Comparison of ENCODE assay signal across 9 mouse cellular contexts in genomic region chr11:50229252-50229910, GRCm38 (mm10). TPM values are rescaled to one million over a fixed set of nuclear protein-coding genes. Genes with fewer than 3 reads are reported as not detected.
DNase-seq lines count a peak whose midpoint lies in the region; ATAC-seq and TF ChIP-seq lines count a peak whose summit lies in the region.
"Had no signal": no experiment of that assay in that cellular context is flagged by ENCODE, and none has a peak within 500 bp of the region (broad histone marks: within the 10 kb centered on the region; RNA-seq: fewer than 3 reads in every experiment).

No protein-coding gene starts in this region.

- no peak for TF ChIP-seq CTCF in brain, embryonic 14.5 days (IDR thresholded peaks at IDR 0.05; ENCODE audit: borderline replicate concordance, extremely low read depth, insufficient read depth, insufficient read length)

- TF ChIP-seq POLR2A in brain, embryonic 14.5 days (IDR thresholded peaks at IDR 0.05; ENCODE audit: borderline replicate concordance, extremely low read depth, insufficient read depth, insufficient read length, poor library complexity, severe bottlenecking) = no peak

- DNase-seq in kidney, adult 8-10 months = no peak
- peak; percentile 39 for DNase-seq in brain, embryonic 14.5 days (ENCODE audit: low read depth)
- DNase-seq in cerebellum, postnatal 14 days = peak; percentile 95 to 97
- DNase-seq in thymus, postnatal 14 days = no peak
- DNase-seq: layer of hippocampus, adult 9-11 months had no signal

- H3K27ac ChIP-seq in kidney, embryonic 16.5 days (ENCODE audit: low read length) = no peak overlapping the region
- H3K27ac ChIP-seq: stomach, embryonic 15.5 days had no signal

- H3K36me3 ChIP-seq in kidney, embryonic 16.5 days (ENCODE audit: insufficient read depth, low read length) = peaks cover 28% of the 10 kb centered on the region
- peaks cover 69% of the 10 kb centered on the region for H3K36me3 ChIP-seq in megakaryocyte, embryonic 14.5 days (replicated peaks; ENCODE audit: low read length)

- H3K9ac ChIP-seq in kidney, embryonic 16.5 days (replicated peaks; ENCODE audit: low read length) = peak overlapping the region; percentile 51; the same call in 1 of the 2 replicates
- H3K9ac ChIP-seq: stomach, embryonic 15.5 days had no signal

- H3K4me3 ChIP-seq in kidney, embryonic 16.5 days (ENCODE audit: low read length) = no peak overlapping the region
- peak overlapping the region; percentile 18 for H3K4me3 ChIP-seq in megakaryocyte, embryonic 14.5 days (replicated peaks)
- H3K4me3 ChIP-seq: stomach, embryonic 15.5 days had no signal

- no peaks in the 10 kb centered on the region for H3K27me3 ChIP-seq in kidney, embryonic 16.5 days (ENCODE audit: insufficient read depth, low read length)
- no peaks in the 10 kb centered on the region for H3K27me3 ChIP-seq in megakaryocyte, embryonic 14.5 days (replicated peaks)
- H3K27me3 ChIP-seq: stomach, embryonic 15.5 days had no signal

- peaks cover 48% of the 10 kb centered on the region for H3K4me1 ChIP-seq in kidney, embryonic 16.5 days (ENCODE audit: insufficient read depth, low read length)
- H3K4me1 ChIP-seq in megakaryocyte, embryonic 14.5 days = peaks cover 73% of the 10 kb centered on the region

- 40% methylated on average over 7 of the region's 7 CpGs for WGBS in kidney, embryonic 16.5 days

- H3K9me3 ChIP-seq in kidney, embryonic 16.5 days (ENCODE audit: low read length) = no peaks in the 10 kb centered on the region
- H3K9me3 ChIP-seq in megakaryocyte, embryonic 14.5 days = no peaks in the 10 kb centered on the region
- H3K9me3 ChIP-seq: stomach, embryonic 15.5 days had no signal

- no peak overlapping the region for H3K4me2 ChIP-seq in kidney, embryonic 16.5 days (replicated peaks; ENCODE audit: low read depth, low read length)

- ATAC-seq in kidney, embryonic 16.5 days (ENCODE audit: low FRiP score, low TSS enrichment) = no peak
- ATAC-seq in megakaryocyte progenitor cell, adult 5-6 weeks (replicated peaks; ENCODE audit: poor library complexity) = no peak

RNA-seq across cellular contexts. Expression of gene Ltc4s, which starts 9.0 kb away (rescaled TPM):
- 2.5 and 2.8 TPM in 2 replicates for polyA plus RNA-seq in kidney, embryonic 16.5 days (2015; fragmentation: Nextera tagmentation; extraction: Ambion mirVana)
- polyA plus RNA-seq in brain, embryonic 14.5 days (2012; rRNA removed) = 3.5 and 4.5 TPM in 2 replicates
- 10.5 and 22.9 TPM in 2 replicates for polyA plus RNA-seq in megakaryocyte, embryonic 14.5 days (2012; ENCODE audit: insufficient read depth, low replicate concordance)
- total RNA-seq in megakaryocyte progenitor cell, adult 5-6 weeks (2015) = 0.74 and 1.1 TPM in 2 replicates
- total RNA-seq in megakaryocyte progenitor cell, adult 5-6 weeks (2017) = 1.4 TPM in 1 of 2 replicates, not detected in the other

RNA-seq across cellular contexts. Expression of gene Mgat4b, which starts 18.7 kb away (rescaled TPM):
- polyA plus RNA-seq in kidney, embryonic 16.5 days (2015; fragmentation: Nextera tagmentation; extraction: Ambion mirVana) = 9.8 and 11.9 TPM in 2 replicates
- polyA plus RNA-seq in brain, embryonic 14.5 days (2012; rRNA removed) = 78.9 and 97.1 TPM in 2 replicates
- 119 and 130 TPM in 2 replicates for polyA plus RNA-seq in megakaryocyte, embryonic 14.5 days (2012; ENCODE audit: insufficient read depth, low replicate concordance)
- 17.4 and 18.9 TPM in 2 replicates for total RNA-seq in megakaryocyte progenitor cell, adult 5-6 weeks (2015)
- 10.8 and 16.2 TPM in 2 replicates for total RNA-seq in megakaryocyte progenitor cell, adult 5-6 weeks (2017)

RNA-seq across cellular contexts. Expression of gene Sqstm1, which starts 18.8 kb away (rescaled TPM):
- polyA plus RNA-seq in kidney, embryonic 16.5 days (2015; fragmentation: Nextera tagmentation; extraction: Ambion mirVana) = 298 and 338 TPM in 2 replicates
- polyA plus RNA-seq in brain, embryonic 14.5 days (2012; rRNA removed) = 171 and 203 TPM in 2 replicates
- 154 and 155 TPM in 2 replicates for polyA plus RNA-seq in megakaryocyte, embryonic 14.5 days (2012; ENCODE audit: insufficient read depth, low replicate concordance)
- 42.7 and 49.3 TPM in 2 replicates for total RNA-seq in megakaryocyte progenitor cell, adult 5-6 weeks (2015)
- 207 and 220 TPM in 2 replicates for total RNA-seq in megakaryocyte progenitor cell, adult 5-6 weeks (2017)

RNA-seq across cellular contexts. Expression of gene Mrnip, which starts 55.1 kb away (rescaled TPM):
- polyA plus RNA-seq in kidney, embryonic 16.5 days (2015; fragmentation: Nextera tagmentation; extraction: Ambion mirVana) = 21.7 and 23.2 TPM in 2 replicates
- 33.1 and 35.9 TPM in 2 replicates for polyA plus RNA-seq in brain, embryonic 14.5 days (2012; rRNA removed)
- 3.7 TPM in 1 of 2 replicates, not detected in the other for polyA plus RNA-seq in megakaryocyte, embryonic 14.5 days (2012; ENCODE audit: insufficient read depth, low replicate concordance)
- 18.8 and 20.0 TPM in 2 replicates for total RNA-seq in megakaryocyte progenitor cell, adult 5-6 weeks (2015)
- total RNA-seq in megakaryocyte progenitor cell, adult 5-6 weeks (2017) = 14.6 and 16.5 TPM in 2 replicates

Comparison
In these comparisons a context has a peak if more than half of its experiments do, and no peak if none do; other contexts are left out.
1. DNase-seq: peak in brain, embryonic 14.5 days (single experiment) and cerebellum, postnatal 14 days (2 of 2); none in kidney, adult 8-10 months (0 of 2) and thymus, postnatal 14 days (single experiment).